Mouse (Mus musculus) erythroblast, embryonic 14.5 days (primary cell): ENCODE data around the gene St3gal4. TPM values are rescaled to one million over a fixed set of nuclear protein-coding genes. Genes with fewer than 3 reads are reported as not detected.
"Not testable (repeated sequence)": the region's sequence is repeated elsewhere in the genome, so short reads cannot be mapped to it uniquely, and the experiment has no call there.

ENCODE experiments used
- H3K27me3 ChIP-seq: 2 replicates; pipeline ENCODE4 v1.6.1; 2012; ENCODE audit warnings: inconsistent platforms; ENCODE audit not compliant: control insufficient read depth
- H3K36me3 ChIP-seq: 2 replicates; pipeline ENCODE4 v1.6.1; 2012; ENCODE audit warnings: mild to moderate bottlenecking, inconsistent platforms; ENCODE audit not compliant: control insufficient read depth
- H3K4me1 ChIP-seq: 2 replicates; pipeline ENCODE4 v1.6.1; 2012; ENCODE audit warnings: inconsistent platforms; ENCODE audit not compliant: control insufficient read depth
- H3K4me3 ChIP-seq: replicated peaks from 2 replicates; pipeline ENCODE3; 2012; ENCODE audit warnings: moderate library complexity, mild to moderate bottlenecking, inconsistent platforms
- H3K9me3 ChIP-seq: 2 replicates; pipeline ENCODE4 v1.6.1; 2012; ENCODE audit warnings: low read length, inconsistent platforms, mixed read lengths; ENCODE audit not compliant: control insufficient read depth
- GATA1 ChIP-seq: IDR thresholded peaks from 2 replicates; pipeline ENCODE4 v1.6.1; 2012; ENCODE audit warnings: low read length, inconsistent platforms, mixed read lengths
- TAL1 ChIP-seq: IDR thresholded peaks from 3 replicates; pipeline ENCODE4 v1.6.1; 2012; ENCODE audit warnings: low read length, inconsistent platforms, mixed read lengths
- polyA plus RNA-seq: library from polyadenylated mRNA; stranded (reverse); fragments of >175 nt; gene quantifications from 2 replicates; pipeline ENCODE4 v1.2.3, GENCODE M21; 2012

Gene St3gal4
- polyA plus RNA-seq, 1 experiment: 3.7 TPM

DNA sequence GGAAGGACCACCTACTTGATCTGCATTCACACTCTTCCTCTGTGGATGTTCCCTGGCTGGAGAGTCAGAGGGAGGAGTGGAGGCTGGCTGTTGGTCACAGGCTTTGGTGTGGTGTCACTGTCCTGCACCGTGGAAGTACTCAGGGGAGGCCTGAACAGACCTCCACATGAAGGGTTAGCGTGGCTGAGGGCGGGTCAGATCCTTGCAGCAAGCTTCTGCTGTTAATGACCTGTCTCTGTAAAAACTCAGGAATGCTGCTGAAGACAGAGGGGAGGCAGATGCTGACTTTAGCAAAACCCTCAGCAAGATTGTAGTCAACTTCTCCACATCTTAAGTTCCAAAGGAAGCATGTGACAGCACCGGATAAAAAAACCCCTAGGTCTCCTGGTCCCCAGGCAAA, 37.8 kb upstream of the St3gal4 start:
- H3K4me1 ChIP-seq: peaks cover 9% of the 10 kb centered on the region
- H3K9me3 ChIP-seq: no peaks in the 10 kb centered on the region
- H3K36me3 ChIP-seq: peaks cover 61% of the 10 kb centered on the region
- no peak for TF ChIP-seq GATA1
- TF ChIP-seq TAL1: no peak
- no peaks in the 10 kb centered on the region for H3K27me3 ChIP-seq
- H3K4me3 ChIP-seq: no peak overlapping the region

DNA sequence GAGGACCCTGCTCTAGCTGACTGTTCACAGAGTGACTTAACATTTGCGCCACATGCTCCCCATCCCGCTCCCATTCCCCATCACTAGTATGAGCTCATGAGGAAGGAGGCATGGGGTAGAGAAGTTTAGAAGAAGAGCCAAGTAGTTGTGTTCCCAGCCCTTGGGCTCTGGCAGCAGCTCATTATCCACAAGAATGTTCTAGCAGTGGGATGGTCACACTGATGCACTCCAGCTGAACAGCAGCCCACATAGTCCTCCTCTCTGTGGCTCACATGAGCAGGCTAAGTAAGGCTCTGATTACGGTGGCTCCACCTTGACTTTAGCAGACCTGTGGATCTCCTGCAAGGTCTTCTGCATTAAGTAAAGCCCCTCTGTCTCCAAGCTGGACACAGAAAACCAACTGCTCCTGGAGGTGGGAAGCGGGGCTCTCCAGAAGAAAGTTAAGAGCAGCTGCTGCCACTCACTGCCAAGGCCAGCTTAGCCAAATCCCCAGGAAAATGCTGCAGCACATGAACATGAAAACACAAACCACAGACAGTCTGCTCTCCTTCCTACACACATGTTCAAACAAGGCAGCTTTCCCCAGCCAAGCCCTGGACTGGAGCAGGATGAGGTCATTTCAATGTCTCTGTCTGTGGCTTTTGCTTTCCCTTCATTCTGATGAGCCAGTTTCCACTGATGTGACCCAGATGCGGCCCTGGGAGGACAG, 37.1 kb upstream of the St3gal4 start:
- Histone ChIP-seq H3K4me1 (peaks cover 9% of the 10 kb centered on the region), H3K9me3 (no peaks in the 10 kb centered on the region), H3K36me3 (peaks cover 56% of the 10 kb centered on the region), H3K27me3 (no peaks in the 10 kb centered on the region), H3K4me3 (no peak overlapping the region)
- no peak for TF ChIP-seq TAL1
- no peak for TF ChIP-seq GATA1

DNA sequence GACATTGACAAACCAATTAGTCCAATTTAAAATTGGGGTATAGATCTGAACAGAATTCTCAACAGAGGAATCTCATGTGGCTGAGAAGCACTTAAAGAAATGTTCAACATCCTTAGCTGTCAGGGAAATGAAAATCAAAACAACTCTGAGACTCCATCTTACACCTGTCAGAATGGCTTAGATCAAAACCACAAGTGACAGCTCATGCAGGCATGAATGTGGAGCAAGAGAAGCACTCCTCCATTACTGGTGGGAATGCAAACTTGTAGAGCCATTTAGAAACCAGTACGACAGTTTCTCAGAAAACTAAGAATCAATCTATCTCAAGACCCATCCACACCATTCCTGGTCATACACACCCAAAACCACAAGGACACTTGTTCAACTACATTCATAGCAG, 33.9 kb upstream of the St3gal4 start:
- no peaks in the 10 kb centered on the region for H3K9me3 ChIP-seq
- peaks cover 32% of the 10 kb centered on the region for H3K36me3 ChIP-seq
- TF ChIP-seq GATA1 (no peak), TAL1 (no peak)
- H3K4me1 ChIP-seq: peaks cover 11% of the 10 kb centered on the region
- H3K4me3 ChIP-seq: no peak overlapping the region
- no peaks in the 10 kb centered on the region for H3K27me3 ChIP-seq

DNA sequence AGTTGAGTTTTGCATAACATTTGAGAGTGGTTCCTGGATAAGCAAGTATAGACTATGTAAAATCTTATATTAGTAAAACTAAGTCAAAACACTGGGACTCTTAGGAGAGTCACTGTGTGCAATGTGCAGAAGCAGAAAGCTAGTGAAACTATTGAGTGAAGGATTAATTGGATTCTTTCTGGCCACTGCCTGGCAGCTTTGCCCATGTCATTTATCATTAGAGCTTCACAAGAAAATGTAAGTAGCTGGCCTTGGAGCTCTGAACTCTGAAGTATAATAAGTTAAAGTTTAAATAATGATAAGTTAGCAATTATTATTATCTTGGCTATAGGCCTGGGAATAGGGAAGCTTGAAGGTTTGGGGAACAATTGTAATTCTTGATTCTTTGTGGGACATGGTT, 29.8 kb upstream of the St3gal4 start:
- Histone ChIP-seq H3K36me3 (peaks cover 18% of the 10 kb centered on the region), H3K4me1 (peaks cover 11% of the 10 kb centered on the region)
- H3K27me3 ChIP-seq, H3K4me3 ChIP-seq, H3K9me3 ChIP-seq: not testable (repeated sequence)

DNA sequence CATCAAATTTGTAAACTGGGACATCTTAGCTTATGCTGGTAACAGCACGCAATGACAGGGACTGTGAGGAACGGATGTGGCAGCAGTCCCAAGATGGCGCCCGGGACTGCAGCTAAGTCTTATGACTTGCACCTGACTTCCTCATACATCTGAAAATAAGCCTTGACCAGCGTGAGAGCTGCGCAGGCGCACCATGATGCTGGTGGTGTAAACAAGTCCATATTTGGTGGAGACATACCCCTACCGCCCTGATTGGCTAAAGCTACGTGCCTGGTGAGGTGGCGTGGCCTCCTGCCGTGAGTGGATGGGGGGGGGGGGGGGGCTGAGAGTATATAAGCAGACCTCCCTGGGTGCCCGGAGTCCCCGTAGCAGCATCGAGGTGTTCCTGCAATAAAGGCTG, 28.2 kb upstream of the St3gal4 start:
- not testable (repeated sequence) for H3K9me3 ChIP-seq, H3K4me3 ChIP-seq, H3K27me3 ChIP-seq
- peaks cover 12% of the 10 kb centered on the region for H3K4me1 ChIP-seq
- peaks cover 27% of the 10 kb centered on the region for H3K36me3 ChIP-seq

DNA sequence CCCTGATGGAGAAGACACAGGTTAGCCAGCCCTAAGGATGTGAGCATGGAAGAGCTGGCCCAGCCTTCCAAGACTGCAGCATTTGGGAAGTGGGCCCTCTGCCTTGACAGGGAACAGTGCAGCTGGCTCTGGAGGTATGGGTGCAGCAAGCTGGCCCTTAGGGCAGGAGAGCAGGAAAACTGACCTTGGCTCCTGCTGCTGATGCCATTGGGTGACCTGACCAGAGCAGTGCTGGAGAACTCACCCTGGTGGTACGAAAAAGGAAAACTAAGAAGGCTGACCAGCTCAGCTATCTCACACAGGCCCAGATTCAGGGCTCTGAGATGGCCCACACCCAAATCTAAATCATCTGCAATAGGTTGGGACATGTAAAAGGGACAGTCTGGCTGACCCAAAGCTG, 26.8 kb upstream of the St3gal4 start:
- no peak overlapping the region for H3K4me3 ChIP-seq
- TF ChIP-seq GATA1 (no peak), TAL1 (no peak)
- H3K27me3 ChIP-seq: no peaks in the 10 kb centered on the region
- H3K9me3 ChIP-seq: no peaks in the 10 kb centered on the region
- H3K36me3 ChIP-seq: peaks cover 32% of the 10 kb centered on the region
- peaks cover 24% of the 10 kb centered on the region for H3K4me1 ChIP-seq

DNA sequence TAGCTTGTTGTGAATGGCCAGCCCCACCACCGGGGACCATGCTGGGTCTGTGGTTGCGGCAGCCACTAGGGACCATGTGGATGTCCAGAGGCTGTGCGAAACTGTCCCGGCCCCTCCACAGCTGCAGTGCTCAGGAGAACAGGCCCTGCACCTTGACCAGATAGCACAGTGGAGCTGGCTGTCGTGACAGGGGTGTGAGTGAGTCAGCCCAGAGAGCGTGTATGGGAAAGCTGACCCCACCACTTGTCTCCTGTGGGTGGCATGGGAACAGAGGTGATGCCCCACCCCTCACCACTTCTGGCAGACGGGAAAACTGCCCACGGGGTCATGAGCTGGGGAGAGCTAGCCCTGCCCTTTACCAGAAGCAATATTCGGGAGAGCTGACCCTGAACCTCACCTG, 26.1 kb upstream of the St3gal4 start:
- no peaks in the 10 kb centered on the region for H3K9me3 ChIP-seq
- peaks cover 24% of the 10 kb centered on the region for H3K4me1 ChIP-seq
- no peak overlapping the region for H3K4me3 ChIP-seq
- H3K36me3 ChIP-seq: peaks cover 32% of the 10 kb centered on the region
- no peaks in the 10 kb centered on the region for H3K27me3 ChIP-seq
- TF ChIP-seq TAL1 (no peak), GATA1 (no peak)

DNA sequence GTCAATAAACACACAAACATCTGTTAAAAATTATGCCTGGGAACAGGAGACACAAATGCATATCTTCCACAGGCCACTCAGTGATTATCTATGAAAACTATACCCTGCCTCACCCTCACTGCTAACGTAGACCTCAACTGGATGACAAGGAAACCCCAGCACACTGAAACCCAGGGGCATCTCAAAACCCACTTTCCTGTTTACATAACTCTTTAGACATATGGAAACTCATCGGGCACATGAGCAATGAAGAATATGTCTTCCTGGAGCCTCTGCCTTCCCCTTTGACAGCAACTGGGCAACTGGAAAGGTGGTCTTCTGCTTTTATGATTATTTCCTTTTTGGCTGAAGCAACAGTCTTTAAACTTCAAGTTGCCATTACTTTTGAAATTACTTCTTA, 23.2 kb upstream of the St3gal4 start:
- Histone ChIP-seq H3K36me3 (peaks cover 48% of the 10 kb centered on the region), H3K9me3 (no peaks in the 10 kb centered on the region), H3K4me3 (no peak overlapping the region), H3K27me3 (no peaks in the 10 kb centered on the region), H3K4me1 (peaks cover 23% of the 10 kb centered on the region)
- TF ChIP-seq TAL1 (no peak), GATA1 (no peak)

DNA sequence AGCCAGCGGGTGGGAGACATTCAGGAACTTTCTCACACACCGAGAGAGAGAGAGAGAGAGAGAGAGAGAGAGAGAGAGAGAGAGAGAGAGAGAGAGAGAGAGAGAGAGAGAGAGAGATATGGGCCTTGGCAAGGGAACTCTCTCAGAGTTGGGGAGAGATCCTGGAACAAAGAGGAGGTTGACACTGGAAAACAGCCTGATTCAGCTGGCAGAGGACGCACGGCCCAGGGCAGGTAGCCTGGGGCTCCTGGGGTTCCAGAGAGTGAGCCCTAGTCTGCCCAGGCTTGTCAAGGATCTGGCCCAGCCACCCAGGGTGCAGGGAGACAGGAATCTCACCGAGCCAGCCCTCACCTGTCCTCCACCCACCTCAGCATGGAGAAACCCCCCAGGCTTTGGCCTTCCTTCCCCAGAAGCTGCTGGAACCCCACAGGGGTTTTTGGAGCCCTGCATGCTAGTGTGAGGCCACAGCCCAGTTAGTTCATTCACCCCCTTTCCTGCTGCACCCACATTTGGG, 20.2 kb upstream of the St3gal4 start:
- peaks cover 23% of the 10 kb centered on the region for H3K4me1 ChIP-seq

DNA sequence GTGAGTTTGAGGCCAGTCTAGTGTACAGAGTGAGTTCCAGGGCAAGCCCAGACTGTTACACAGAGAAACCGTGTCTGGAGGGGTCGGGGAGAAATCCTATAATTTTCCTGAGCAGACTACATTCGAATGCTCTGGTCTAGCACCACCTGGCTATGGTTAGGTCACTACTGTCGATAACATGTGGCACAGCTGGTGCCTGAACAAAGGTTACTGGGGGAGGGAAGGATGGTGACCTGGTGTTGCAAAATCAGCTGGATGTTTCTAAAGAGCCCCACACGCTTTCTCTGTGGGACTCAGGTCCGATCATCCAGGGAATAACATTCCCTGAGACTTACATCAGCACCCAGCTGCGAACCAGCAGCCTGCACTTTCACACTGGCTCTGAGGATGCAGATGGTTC, 19.0 kb upstream of the St3gal4 start:
- H3K4me1 ChIP-seq: peaks cover 23% of the 10 kb centered on the region
- TF ChIP-seq TAL1: no peak
- no peak for TF ChIP-seq GATA1
- H3K27me3 ChIP-seq: no peaks in the 10 kb centered on the region
- H3K36me3 ChIP-seq: peaks cover 61% of the 10 kb centered on the region
- no peak overlapping the region for H3K4me3 ChIP-seq
- H3K9me3 ChIP-seq: no peaks in the 10 kb centered on the region

More for the DNA sequence above, 20.2 kb upstream of the St3gal4 start:
- no peaks in the 10 kb centered on the region for H3K27me3 ChIP-seq
- H3K9me3 ChIP-seq: no peaks in the 10 kb centered on the region
- H3K4me3 ChIP-seq: no peak overlapping the region
- no peak for TF ChIP-seq TAL1
- TF ChIP-seq GATA1: no peak
- H3K36me3 ChIP-seq: peaks cover 61% of the 10 kb centered on the region
